Mouse (Mus musculus) ES-Bruce4 (cell line): ENCODE measurements around the gene D230025D16Rik. TPM values are rescaled to one million over a fixed set of nuclear protein-coding genes. Genes with fewer than 3 reads are reported as not detected.

ENCODE experiments used
- H3K27ac ChIP-seq: 2 replicates; pipeline ENCODE4 v1.5.1; 2012; ENCODE audit warnings: low read length, inconsistent platforms; ENCODE audit not compliant: insufficient read depth
- H3K27me3 ChIP-seq: 2 replicates; pipeline ENCODE4 v1.6.1; 2012; ENCODE audit warnings: mild to moderate bottlenecking, low read length, inconsistent platforms; ENCODE audit not compliant: control insufficient read depth, poor library complexity, insufficient read depth, severe bottlenecking
- H3K36me3 ChIP-seq: 2 replicates; pipeline ENCODE4 v1.6.1; 2012; ENCODE audit warnings: inconsistent platforms, mild to moderate bottlenecking, low read length, moderate library complexity; ENCODE audit not compliant: control insufficient read depth, poor library complexity, insufficient read depth, severe bottlenecking
- H3K4me1 ChIP-seq: one replicate; pipeline ENCODE4 v1.8.1; 2011; ENCODE audit warnings: low read length; ENCODE audit not compliant: control insufficient read depth, insufficient read depth
- H3K4me3 ChIP-seq: 2 replicates; pipeline ENCODE4 v1.5.1; 2011; ENCODE audit warnings: low read depth, mild to moderate bottlenecking, low read length
- H3K9ac ChIP-seq: 2 replicates; pipeline ENCODE4 v1.6.1; 2012; ENCODE audit warnings: low read depth, mild to moderate bottlenecking, inconsistent platforms; ENCODE audit not compliant: poor library complexity, severe bottlenecking
- H3K9me3 ChIP-seq: replicated peaks from 2 replicates; pipeline ENCODE4 v1.6.1; 2012; ENCODE audit warnings: mild to moderate bottlenecking, low read length, inconsistent platforms; ENCODE audit not compliant: control insufficient read depth, poor library complexity, insufficient read depth, severe bottlenecking
- CTCF ChIP-seq: IDR thresholded peaks from one replicate; pipeline ENCODE4 v1.8.1; 2011; ENCODE audit warnings: low read depth, low read length
- EP300 ChIP-seq: IDR thresholded peaks from 2 replicates; pipeline ENCODE4 v1.6.1; 2011; ENCODE audit warnings: low read depth, low read length; ENCODE audit not compliant: insufficient read depth
- POLR2A ChIP-seq: IDR thresholded peaks from one replicate; pipeline ENCODE4 v1.8.1; 2011; ENCODE audit warnings: low read length; ENCODE audit not compliant: insufficient read depth
- polyA plus RNA-seq: library from polyadenylated mRNA; stranded (reverse); fragments of >200 nt; gene quantifications from 2 replicates; pipeline ENCODE4 v1.2.4, GENCODE M21; 2011; ENCODE audit warnings: low read depth; ENCODE audit not compliant: missing spikeins, insufficient read depth, insufficient read length

D230025D16Rik gene
- polyA plus RNA-seq, 1 experiment: 88.0 TPM

- TF ChIP-seq CTCF (no peak), EP300 (0 out of 2 replicates have a peak, but pooled peaks have one; percentile 7), POLR2A (no peak)
- Histone ChIP-seq H3K27me3 (peaks cover 7% of the 10 kb centered on the region), H3K4me3 (peak overlapping the region; percentile 31), H3K4me1 (no peaks in the 10 kb centered on the region), H3K9me3 (no peaks in the 10 kb centered on the region), H3K27ac (no peak overlapping the region), H3K9ac (peak overlapping the region; percentile 9; the same call in 1 of the 2 replicates), H3K36me3 (no peaks in the 10 kb centered on the region)
Measured at GRCm38 (mm10) chr8:105276292-105277120, 51.6 kb downstream of the D230025D16Rik start.

GRCm38 (mm10) chr8:105278911-105279334 lies 54.0 kb downstream of the D230025D16Rik start:
- Histone ChIP-seq H3K4me3 (peak overlapping the region; percentile 12), H3K9me3 (no peaks in the 10 kb centered on the region), H3K36me3 (no peaks in the 10 kb centered on the region), H3K4me1 (no peaks in the 10 kb centered on the region), H3K27ac (no peak overlapping the region), H3K27me3 (peaks cover 4% of the 10 kb centered on the region), H3K9ac (no peak overlapping the region)
- TF ChIP-seq CTCF (peak; percentile 5), EP300 (no peak), POLR2A (no peak)

- TF ChIP-seq POLR2A (no peak), EP300 (no peak)
- Histone ChIP-seq H3K4me3 (no peak overlapping the region), H3K9me3 (no peaks in the 10 kb centered on the region), H3K27ac (no peak overlapping the region), H3K4me1 (no peaks in the 10 kb centered on the region), H3K27me3 (peaks cover 4% of the 10 kb centered on the region), H3K9ac (no peak overlapping the region), H3K36me3 (no peaks in the 10 kb centered on the region)
Measured at GRCm38 (mm10) chr8:105280567-105280966, 55.6 kb downstream of the D230025D16Rik start.

- H3K27me3 ChIP-seq: peaks cover 4% of the 10 kb centered on the region
- TF ChIP-seq POLR2A: no peak
- no peak for TF ChIP-seq CTCF
- no peak for TF ChIP-seq EP300
- H3K4me1 ChIP-seq: peaks cover 2% of the 10 kb centered on the region
- H3K9ac ChIP-seq: no peak overlapping the region
- H3K4me3 ChIP-seq: no peak overlapping the region
- no peak overlapping the region for H3K27ac ChIP-seq
- no peaks in the 10 kb centered on the region for H3K9me3 ChIP-seq
- no peaks in the 10 kb centered on the region for H3K36me3 ChIP-seq
Measured at GRCm38 (mm10) chr8:105281821-105282220, 56.9 kb downstream of the D230025D16Rik start.

GRCm38 (mm10) chr8:105282239-105282638 lies 57.3 kb downstream of the D230025D16Rik start:
- peaks cover 4% of the 10 kb centered on the region; the same call in 1 of the 2 replicates for H3K27me3 ChIP-seq

GRCm38 (mm10) chr8:105283074-105283473 lies 58.1 kb downstream of the D230025D16Rik start:
- no peak overlapping the region for H3K27ac ChIP-seq
- TF ChIP-seq CTCF (peak; percentile 99), EP300 (peak; percentile 69; the same call in 1 of the 2 replicates), POLR2A (no peak)
- H3K9me3 ChIP-seq: no peaks in the 10 kb centered on the region
- H3K9ac ChIP-seq: no peak overlapping the region
- peaks cover 2% of the 10 kb centered on the region for H3K4me1 ChIP-seq
- peak overlapping the region; percentile 34 for H3K4me3 ChIP-seq
- H3K27me3 ChIP-seq: no peaks in the 10 kb centered on the region
- H3K36me3 ChIP-seq: no peaks in the 10 kb centered on the region

More at GRCm38 (mm10) chr8:105282239-105282638, 57.3 kb downstream of the D230025D16Rik start:
- Histone ChIP-seq H3K4me3 (no peak overlapping the region), H3K9me3 (no peaks in the 10 kb centered on the region), H3K36me3 (no peaks in the 10 kb centered on the region), H3K27ac (no peak overlapping the region), H3K9ac (no peak overlapping the region), H3K4me1 (peaks cover 2% of the 10 kb centered on the region)
- TF ChIP-seq POLR2A (no peak), CTCF (no peak), EP300 (no peak)
